Mouse (Mus musculus): Measurements from ENCODE around the gene Fam49a. TPM values are rescaled to one million over a fixed set of nuclear protein-coding genes. Genes with fewer than 3 reads are reported as not detected.
"Not testable (repeated sequence)": the region's sequence is repeated elsewhere in the genome, so short reads cannot be mapped to it uniquely, and the experiment has no call there.

Fam49a gene
- polyA plus RNA-seq, 1 experiment from 2014 or later, result 61.9 TPM

DNA sequence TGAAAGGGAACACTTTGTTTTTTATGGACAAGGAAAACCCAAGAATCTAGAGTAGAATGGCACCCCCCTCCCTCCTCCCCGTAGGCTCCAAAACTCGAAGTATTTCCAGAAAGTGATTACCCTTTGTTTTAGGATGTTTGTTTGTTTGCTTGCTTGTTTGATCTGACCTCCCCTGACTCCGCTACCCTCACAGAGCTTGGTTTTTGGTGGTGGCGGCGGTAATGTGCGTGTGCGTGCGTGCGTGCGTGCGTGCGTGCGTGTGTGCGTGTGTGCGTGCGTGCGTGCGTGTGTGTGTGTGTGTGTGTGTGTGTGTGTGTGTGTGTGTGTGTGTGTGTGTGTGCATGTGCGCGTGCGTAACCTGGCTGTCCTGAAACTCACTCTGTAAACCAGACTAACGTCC lies 62.3 kb downstream of the Fam49a start:
- not testable (repeated sequence) for H3K9me3 ChIP-seq (ENCODE audit: control insufficient read depth, low read length); H3K9ac ChIP-seq (ENCODE audit: low read depth, low read length); H3K4me1 ChIP-seq (ENCODE audit: control insufficient read depth, insufficient read depth, low read depth, low read length); H3K36me3 ChIP-seq (ENCODE audit: control insufficient read depth, insufficient read depth, low read length); ATAC-seq; H3K27me3 ChIP-seq (replicated peaks; ENCODE audit: control insufficient read depth, insufficient read depth, low read length)
- Histone ChIP-seq H3K4me3 (ENCODE audit: low read length) (peak overlapping the region; percentile 34; the same call in 1 of the 2 replicates), H3K27ac (ENCODE audit: low read depth, low read length) (peak overlapping the region; percentile 89; the same call in 1 of the 2 replicates), H3K4me2 (ENCODE audit: low read length) (peak overlapping the region; percentile 63)
- 84% methylated on average over 20 of the region's 22 CpGs for WGBS

DNA sequence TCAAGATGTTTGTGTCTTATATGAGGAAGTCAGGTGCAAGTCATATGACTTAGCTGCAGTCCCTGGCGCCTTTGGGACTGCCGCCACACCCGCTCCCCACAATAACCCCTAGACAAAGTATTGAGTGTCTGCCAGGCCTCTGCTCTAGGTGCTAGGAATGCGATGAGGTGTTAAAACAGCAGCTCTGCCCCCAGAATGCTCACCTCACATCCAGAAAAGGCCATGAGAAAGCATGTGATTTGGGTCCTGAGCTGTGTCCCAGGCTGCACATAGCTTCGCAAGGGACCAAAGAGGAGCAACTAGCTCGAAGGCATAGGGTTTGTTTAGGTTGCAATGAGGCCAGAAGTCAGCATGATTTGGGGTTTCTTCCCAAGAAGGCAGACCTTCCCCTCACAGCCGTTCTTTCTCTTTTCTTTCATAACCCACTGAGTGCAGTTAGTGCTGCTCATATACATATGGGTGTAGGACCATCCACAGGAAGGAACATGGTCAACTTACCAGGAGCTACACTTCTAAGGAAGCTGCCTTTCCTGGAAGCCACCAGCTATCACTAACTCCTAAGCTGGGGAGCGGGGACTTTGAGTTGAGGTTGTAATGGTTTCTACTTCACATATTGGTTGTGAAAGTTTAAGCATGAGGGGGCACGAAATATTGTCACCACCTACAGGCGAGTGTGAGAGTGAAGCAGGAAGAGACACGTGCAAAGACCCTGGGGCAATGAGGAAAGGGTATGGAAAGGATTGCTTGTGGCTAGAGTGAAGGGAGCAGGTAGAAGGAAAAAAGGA lies 71.8 kb downstream of the Fam49a start:
- no peak for ATAC-seq
- H3K4me2 ChIP-seq (ENCODE audit: low read length), result no peak overlapping the region
- 94% methylated on average over 11 of the region's 11 CpGs for WGBS

DNA sequence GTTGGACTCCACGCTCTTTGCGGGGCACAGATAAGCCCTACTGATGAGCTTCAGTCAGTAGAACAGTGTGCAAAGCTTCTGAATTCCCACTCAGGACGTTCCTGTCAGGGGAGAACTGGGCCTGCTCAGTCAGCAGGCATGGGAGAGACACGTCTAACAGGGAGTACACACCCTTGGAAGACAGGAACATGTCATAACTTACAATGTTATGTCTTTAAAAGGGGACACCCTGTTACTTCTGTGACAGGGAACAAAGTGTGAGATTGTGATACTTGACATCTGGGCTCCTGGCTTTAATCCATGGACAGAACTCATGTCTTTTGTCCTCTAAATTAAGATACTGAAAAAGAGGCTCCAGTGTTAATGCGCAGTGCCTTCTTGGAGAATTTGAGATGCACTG lies 72.5 kb downstream of the Fam49a start:
- H3K36me3 ChIP-seq (ENCODE audit: control insufficient read depth, insufficient read depth, low read length), result no peaks in the 10 kb centered on the region
- ATAC-seq, result no peak
- WGBS, result 87% methylated on average over 5 of the region's 5 CpGs
- H3K27me3 ChIP-seq (replicated peaks; ENCODE audit: control insufficient read depth, insufficient read depth, low read length), result no peaks in the 10 kb centered on the region
- H3K4me2 ChIP-seq (ENCODE audit: low read length), result no peak overlapping the region
- no peaks in the 10 kb centered on the region for H3K4me1 ChIP-seq (ENCODE audit: control insufficient read depth, insufficient read depth, low read depth, low read length)
- H3K9me3 ChIP-seq (ENCODE audit: control insufficient read depth, low read length), result no peaks in the 10 kb centered on the region
- H3K4me3 ChIP-seq (ENCODE audit: low read length), result no peak overlapping the region
- H3K9ac ChIP-seq (ENCODE audit: low read depth, low read length), result no peak overlapping the region
- no peak overlapping the region for H3K27ac ChIP-seq (ENCODE audit: low read depth, low read length)

More for the DNA sequence above, 71.8 kb downstream of the Fam49a start:
- Histone ChIP-seq H3K27me3 (replicated peaks; ENCODE audit: control insufficient read depth, insufficient read depth, low read length) (no peaks in the 10 kb centered on the region), H3K36me3 (ENCODE audit: control insufficient read depth, insufficient read depth, low read length) (no peaks in the 10 kb centered on the region), H3K27ac (ENCODE audit: low read depth, low read length) (no peak overlapping the region), H3K9me3 (ENCODE audit: control insufficient read depth, low read length) (no peaks in the 10 kb centered on the region), H3K4me1 (ENCODE audit: control insufficient read depth, insufficient read depth, low read depth, low read length) (no peaks in the 10 kb centered on the region), H3K4me3 (ENCODE audit: low read length) (no peak overlapping the region), H3K9ac (ENCODE audit: low read depth, low read length) (no peak overlapping the region)

DNA sequence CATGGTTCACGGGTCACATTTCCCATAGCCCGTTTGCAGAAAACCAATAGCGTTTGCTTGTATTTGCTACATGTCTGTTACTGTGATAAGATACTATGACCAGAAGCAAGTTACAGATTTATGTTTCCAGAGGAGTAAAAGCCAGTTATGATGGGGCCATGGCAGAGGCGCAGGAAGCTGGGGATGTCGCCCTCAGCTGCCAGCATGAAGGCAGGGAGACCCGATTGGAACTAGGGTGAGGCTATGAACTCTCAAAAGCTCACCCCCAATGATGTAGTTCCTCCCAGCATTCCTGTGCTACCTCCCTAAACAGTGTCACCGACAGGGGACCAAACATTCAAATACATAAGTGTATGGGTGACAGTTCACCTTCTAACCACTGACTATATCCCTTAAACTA lies 73.6 kb downstream of the Fam49a start:
- Histone ChIP-seq H3K27ac (ENCODE audit: low read depth, low read length) (no peak overlapping the region), H3K4me3 (ENCODE audit: low read length) (no peak overlapping the region), H3K36me3 (ENCODE audit: control insufficient read depth, insufficient read depth, low read length) (no peaks in the 10 kb centered on the region), H3K9me3 (ENCODE audit: control insufficient read depth, low read length) (no peaks in the 10 kb centered on the region), H3K27me3 (replicated peaks; ENCODE audit: control insufficient read depth, insufficient read depth, low read length) (no peaks in the 10 kb centered on the region), H3K4me2 (ENCODE audit: low read length) (no peak overlapping the region), H3K9ac (ENCODE audit: low read depth, low read length) (no peak overlapping the region), H3K4me1 (ENCODE audit: control insufficient read depth, insufficient read depth, low read depth, low read length) (no peaks in the 10 kb centered on the region)
- WGBS, result 90% methylated on average over 7 of the region's 7 CpGs
- no peak for ATAC-seq

DNA sequence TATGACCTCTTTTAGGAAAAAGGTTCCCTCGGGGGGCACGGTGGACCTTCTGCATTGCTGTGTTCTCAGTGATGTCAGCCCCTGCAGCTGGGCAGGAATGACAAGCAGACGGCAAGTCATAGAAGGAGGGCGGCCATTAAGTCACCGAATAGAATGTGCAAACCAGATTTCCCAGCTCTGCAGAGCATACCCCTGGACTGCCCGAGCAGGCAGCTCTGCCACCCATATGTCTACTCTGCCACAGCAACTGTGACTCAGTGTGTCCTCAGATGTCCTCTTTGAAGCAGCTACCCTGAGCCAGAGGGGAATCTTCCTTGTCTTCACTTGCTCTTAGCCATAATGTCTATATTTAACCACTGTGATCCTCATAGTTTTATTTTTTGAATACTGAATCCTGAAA lies 75.4 kb downstream of the Fam49a start:
- H3K9me3 ChIP-seq (ENCODE audit: control insufficient read depth, low read length), result no peaks in the 10 kb centered on the region
- H3K27me3 ChIP-seq (replicated peaks; ENCODE audit: control insufficient read depth, insufficient read depth, low read length), result no peaks in the 10 kb centered on the region
- no peak overlapping the region for H3K9ac ChIP-seq (ENCODE audit: low read depth, low read length)
- H3K36me3 ChIP-seq (ENCODE audit: control insufficient read depth, insufficient read depth, low read length), result no peaks in the 10 kb centered on the region
- 97% methylated on average over 6 of the region's 6 CpGs for WGBS
- no peak overlapping the region for H3K4me3 ChIP-seq (ENCODE audit: low read length)
- ATAC-seq, result no peak
- no peak overlapping the region for H3K27ac ChIP-seq (ENCODE audit: low read depth, low read length)
- H3K4me2 ChIP-seq (ENCODE audit: low read length), result no peak overlapping the region
- H3K4me1 ChIP-seq (ENCODE audit: control insufficient read depth, insufficient read depth, low read depth, low read length), result no peaks in the 10 kb centered on the region

DNA sequence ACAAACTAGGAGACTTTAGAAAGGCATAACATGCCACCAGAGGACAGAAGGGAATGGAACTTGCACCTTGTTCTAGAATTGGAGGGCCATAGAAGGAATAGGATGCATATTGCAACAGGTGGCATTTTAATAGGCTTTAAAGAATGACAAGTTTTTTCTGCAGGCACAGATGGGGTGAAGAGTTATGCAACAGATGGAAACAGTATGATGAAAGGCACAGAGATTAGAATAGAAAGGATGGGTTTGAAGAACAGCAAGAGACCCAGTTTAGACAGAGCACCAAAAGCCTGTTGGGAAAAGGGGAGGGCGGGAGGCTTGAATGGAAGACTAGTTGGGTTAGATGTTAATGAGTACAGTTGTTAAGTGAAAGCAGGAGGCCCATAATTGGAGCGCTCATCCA lies 81.4 kb downstream of the Fam49a start:
- WGBS, result 95% methylated on average over 2 of the region's 2 CpGs
- Histone ChIP-seq H3K27ac (ENCODE audit: low read depth, low read length) (no peak overlapping the region), H3K27me3 (replicated peaks; ENCODE audit: control insufficient read depth, insufficient read depth, low read length) (no peaks in the 10 kb centered on the region), H3K4me2 (ENCODE audit: low read length) (no peak overlapping the region), H3K4me1 (ENCODE audit: control insufficient read depth, insufficient read depth, low read depth, low read length) (no peaks in the 10 kb centered on the region), H3K9me3 (ENCODE audit: control insufficient read depth, low read length) (no peaks in the 10 kb centered on the region), H3K36me3 (ENCODE audit: control insufficient read depth, insufficient read depth, low read length) (no peaks in the 10 kb centered on the region), H3K9ac (ENCODE audit: low read depth, low read length) (no peak overlapping the region), H3K4me3 (ENCODE audit: low read length) (no peak overlapping the region)
- no peak for ATAC-seq

DNA sequence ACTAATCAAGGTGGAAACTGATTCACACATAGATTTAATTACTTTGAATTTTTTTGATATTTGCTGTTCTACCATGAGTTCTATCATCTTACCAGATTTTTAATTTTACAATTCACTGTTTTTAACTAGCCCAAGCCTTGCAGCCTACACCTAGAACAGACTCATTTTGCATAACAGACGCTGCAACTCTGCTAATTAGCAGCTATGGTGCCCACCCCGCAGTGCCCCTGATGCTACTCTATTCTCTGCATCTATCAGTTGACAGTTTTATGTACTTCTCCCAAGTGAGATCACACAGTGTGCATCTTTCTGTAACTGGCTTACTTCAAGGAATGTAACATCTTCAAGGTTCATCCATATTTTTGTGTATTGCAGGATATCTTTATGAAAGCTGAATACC lies 86.7 kb downstream of the Fam49a start:
- no peak overlapping the region for H3K27ac ChIP-seq (ENCODE audit: low read depth, low read length)
- WGBS, result 58% methylated on average over 2 of the region's 2 CpGs
- H3K4me1 ChIP-seq (ENCODE audit: control insufficient read depth, insufficient read depth, low read depth, low read length), result no peaks in the 10 kb centered on the region
- H3K9me3 ChIP-seq (ENCODE audit: control insufficient read depth, low read length), result no peaks in the 10 kb centered on the region
- H3K27me3 ChIP-seq (replicated peaks; ENCODE audit: control insufficient read depth, insufficient read depth, low read length), result no peaks in the 10 kb centered on the region
- no peaks in the 10 kb centered on the region for H3K36me3 ChIP-seq (ENCODE audit: control insufficient read depth, insufficient read depth, low read length)
- H3K9ac ChIP-seq (ENCODE audit: low read depth, low read length), result no peak overlapping the region
- ATAC-seq, result no peak
- no peak overlapping the region for H3K4me3 ChIP-seq (ENCODE audit: low read length)
- no peak overlapping the region for H3K4me2 ChIP-seq (ENCODE audit: low read length)

DNA sequence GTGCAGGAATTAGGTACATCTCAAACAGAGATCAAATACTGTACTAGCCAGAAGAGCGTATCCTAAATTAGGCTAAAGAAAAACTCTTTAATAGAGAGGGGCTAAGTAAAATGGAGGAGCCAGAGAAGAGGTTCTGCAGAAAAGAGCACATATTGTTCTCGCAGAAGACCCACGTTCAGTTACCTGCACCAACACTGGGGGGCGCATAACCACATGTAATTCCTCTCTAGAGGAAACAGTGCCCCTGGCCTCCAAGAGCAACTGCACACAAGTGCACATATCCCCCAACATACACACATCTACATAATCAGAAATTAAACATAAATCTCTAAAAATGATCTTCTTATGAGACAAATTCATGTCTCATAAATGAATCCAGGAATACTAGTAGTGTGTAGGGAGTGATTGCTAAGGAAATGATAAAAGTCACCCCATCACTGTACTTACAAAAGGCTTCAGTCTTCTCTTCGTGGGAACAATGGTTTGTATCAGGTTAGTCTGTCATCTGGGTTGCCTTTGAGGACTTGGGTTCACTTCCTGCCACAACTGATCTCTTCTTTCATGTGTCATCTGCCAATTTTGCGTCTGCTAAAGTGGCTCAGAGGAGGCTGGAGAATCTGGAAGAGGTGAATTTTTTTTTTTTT lies 87.8 kb downstream of the Fam49a start:
- 86% methylated on average over 6 of the region's 6 CpGs for WGBS
- Histone ChIP-seq H3K36me3 (ENCODE audit: control insufficient read depth, insufficient read depth, low read length) (no peaks in the 10 kb centered on the region), H3K9ac (ENCODE audit: low read depth, low read length) (no peak overlapping the region), H3K27me3 (replicated peaks; ENCODE audit: control insufficient read depth, insufficient read depth, low read length) (no peaks in the 10 kb centered on the region), H3K4me3 (ENCODE audit: low read length) (no peak overlapping the region), H3K9me3 (ENCODE audit: control insufficient read depth, low read length) (no peaks in the 10 kb centered on the region), H3K27ac (ENCODE audit: low read depth, low read length) (no peak overlapping the region), H3K4me2 (ENCODE audit: low read length) (no peak overlapping the region), H3K4me1 (ENCODE audit: control insufficient read depth, insufficient read depth, low read depth, low read length) (no peaks in the 10 kb centered on the region)
- no peak for ATAC-seq

DNA sequence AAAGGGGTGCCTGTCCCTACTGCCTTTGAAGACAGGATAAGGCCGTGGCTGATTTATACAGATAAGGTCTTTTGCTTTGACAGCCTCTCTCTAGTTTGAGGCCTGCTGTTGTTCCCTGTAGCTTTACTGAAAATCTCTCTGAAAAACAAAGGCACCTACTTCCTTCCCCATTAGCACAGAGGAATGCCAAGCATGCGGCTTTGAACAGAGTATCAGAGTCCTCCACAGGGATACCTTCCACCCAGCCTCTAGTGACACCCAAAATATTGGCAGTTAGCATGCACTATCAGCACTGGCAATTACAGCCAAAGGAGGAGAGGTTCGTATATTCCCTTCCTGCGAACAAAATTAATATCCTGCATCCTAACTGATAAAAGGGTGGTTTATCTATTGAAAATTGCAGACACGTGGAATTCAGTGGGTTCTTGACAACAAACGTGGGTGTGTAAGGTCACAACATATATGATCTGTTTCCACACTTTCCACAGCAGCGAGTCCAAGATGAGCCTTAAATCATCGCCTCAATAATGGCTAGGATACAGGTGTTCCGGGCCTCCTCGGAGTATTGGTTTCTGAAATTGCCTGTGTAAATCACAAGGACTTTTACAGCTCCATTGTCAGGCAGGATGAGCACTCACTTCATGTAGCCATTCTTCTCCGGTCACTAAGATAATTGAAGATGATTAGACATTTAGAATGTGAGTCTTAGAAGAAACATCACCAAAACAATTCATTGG lies 90.0 kb downstream of the Fam49a start:
- Histone ChIP-seq H3K9me3 (ENCODE audit: control insufficient read depth, low read length) (no peaks in the 10 kb centered on the region), H3K4me2 (ENCODE audit: low read length) (no peak overlapping the region), H3K27ac (ENCODE audit: low read depth, low read length) (no peak overlapping the region), H3K4me3 (ENCODE audit: low read length) (no peak overlapping the region), H3K4me1 (ENCODE audit: control insufficient read depth, insufficient read depth, low read depth, low read length) (no peaks in the 10 kb centered on the region), H3K36me3 (ENCODE audit: control insufficient read depth, insufficient read depth, low read length) (no peaks in the 10 kb centered on the region), H3K9ac (ENCODE audit: low read depth, low read length) (no peak overlapping the region), H3K27me3 (replicated peaks; ENCODE audit: control insufficient read depth, insufficient read depth, low read length) (no peaks in the 10 kb centered on the region)
- no peak for ATAC-seq
- 69% methylated on average over 11 of the region's 11 CpGs for WGBS
